Mouse (Mus musculus): ENCODE results near the gene Olfr796. TPM values are rescaled to one million over a fixed set of nuclear protein-coding genes. Genes with fewer than 3 reads are reported as not detected.

The Olfr796 gene
- total RNA-seq (2021), result not detected
- long read RNA-seq, experiment 1, result 0 reads
- long read RNA-seq, experiment 2, result 0 reads

DNA sequence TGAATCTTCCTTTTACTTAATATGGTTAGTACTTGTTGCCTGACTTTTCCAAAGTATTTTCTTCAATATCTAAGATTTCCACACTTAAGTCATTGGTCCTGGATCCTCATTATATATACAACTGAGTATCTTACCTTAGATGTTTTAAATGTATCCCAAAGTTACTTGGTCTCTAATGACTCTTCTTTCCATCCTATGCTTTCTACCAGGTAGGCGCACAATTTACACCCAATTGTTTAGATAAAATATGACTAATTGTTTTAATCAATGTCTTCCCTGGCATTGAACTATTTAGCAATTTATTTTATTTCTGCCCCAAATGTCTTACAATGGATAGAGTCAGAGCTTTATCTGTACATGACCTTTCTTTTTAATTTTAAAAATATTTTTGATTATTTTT, at the start of gene Olfr796:
Gene Olfr796, minus strand, starts transcription at position 101 of the 400 bp plus-strand sequence.
- DNase-seq, result no peak

GRCm38 (mm10) chr10:129657394-129657793, 45.0 kb upstream of the Olfr796 start, which contains the start of gene Olfr800:
Gene Olfr800, plus strand, starts transcription at chr10:129657694.
- DNase-seq, result no peak

- no peak for DNase-seq
Observed at GRCm38 (mm10) chr10:129651763-129652162, 39.4 kb upstream of the Olfr796 start.

DNA sequence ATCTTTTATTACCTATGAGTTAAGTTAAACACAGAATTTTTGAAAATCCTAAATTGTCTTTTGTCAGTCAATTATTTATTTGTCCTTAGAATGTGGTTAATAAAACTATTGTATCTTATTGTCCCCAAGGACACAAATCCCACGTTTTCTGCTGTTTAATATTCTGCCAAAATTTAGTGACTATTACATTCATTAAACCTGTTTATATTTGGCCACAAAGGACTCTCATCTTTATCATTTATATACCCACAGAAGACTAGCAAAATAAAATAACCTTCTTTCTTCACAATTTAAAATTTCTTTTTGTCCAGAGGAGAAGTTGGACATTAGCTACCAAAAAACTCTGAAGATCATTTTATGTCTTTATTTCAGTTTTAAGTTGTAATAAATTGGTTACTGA, 24.8 kb upstream of the Olfr796 start, which contains the start of gene Olfr799:
Gene Olfr799, plus strand, starts transcription at position 301 of the 400 bp plus-strand sequence.
- DNase-seq, result no peak

GRCm38 (mm10) chr10:129627834-129628233, 15.5 kb upstream of the Olfr796 start, which contains the start of gene Olfr798:
Gene Olfr798, minus strand, starts transcription at chr10:129627934.
- DNase-seq, result no peak

GRCm38 (mm10) chr10:129623251-129623650, 10.9 kb upstream of the Olfr796 start:
- DNase-seq, result no peak

DNA sequence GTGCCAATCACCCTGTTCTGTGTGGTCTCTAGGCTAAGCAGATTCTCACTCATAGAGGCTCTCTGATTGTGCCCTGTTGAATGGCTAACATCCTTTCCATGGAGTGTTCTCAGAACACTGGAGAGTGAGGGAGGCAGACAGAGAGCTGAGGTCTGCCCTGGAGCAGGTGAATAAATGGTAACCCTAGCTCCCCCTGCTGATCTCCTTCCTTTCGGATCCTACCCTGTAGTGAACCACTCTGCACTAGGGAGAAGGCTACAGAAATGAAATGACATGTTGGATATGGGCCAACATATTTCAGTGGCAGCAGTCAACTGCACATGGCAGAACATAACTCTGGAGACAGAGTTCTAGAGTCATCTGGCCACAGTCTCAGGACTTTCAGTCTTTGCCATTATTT, 9.4 kb upstream of the Olfr796 start:
- DNase-seq, result no peak

DNA sequence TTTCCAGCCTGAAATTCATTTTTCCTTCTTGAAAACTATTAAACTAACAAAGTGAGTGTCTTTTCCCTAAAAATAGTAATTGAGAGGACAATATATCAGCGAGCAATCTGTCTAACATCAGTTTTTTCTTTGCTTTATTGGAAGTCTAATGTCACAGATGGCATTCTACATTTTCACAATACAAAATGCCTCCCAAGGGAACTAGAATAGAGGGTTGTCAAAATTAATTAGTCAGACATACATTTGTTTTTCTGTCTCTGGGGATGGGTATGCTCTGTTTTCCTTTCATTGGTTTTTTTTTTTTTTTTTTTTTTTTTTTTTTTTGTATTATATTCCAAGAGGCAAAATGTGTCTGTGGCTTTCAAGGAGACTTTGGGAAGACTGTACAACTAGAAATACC, 35.3 kb downstream of the Olfr796 start:
- DNase-seq, result no peak

DNA sequence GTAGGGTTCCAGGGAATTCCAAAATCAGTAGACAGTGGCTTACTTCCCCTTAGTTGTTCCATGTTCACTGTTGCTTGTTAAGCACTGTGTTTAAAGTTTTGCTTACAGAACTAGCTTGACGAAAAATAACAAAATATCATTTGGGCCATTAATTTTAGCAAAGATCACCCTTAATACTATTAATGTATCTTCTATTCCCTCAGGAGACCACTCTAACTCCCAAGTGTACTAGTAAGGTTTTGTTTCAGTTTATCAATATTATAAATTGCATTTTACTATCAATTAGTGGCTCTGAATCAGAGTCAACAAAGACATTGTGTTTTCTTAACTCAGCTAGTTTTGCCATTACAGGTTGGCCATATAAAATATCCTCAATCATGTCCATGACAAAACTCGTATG, 45.0 kb downstream of the Olfr796 start, which contains the start of gene Olfr794:
Gene Olfr794, plus strand, starts transcription at position 301 of the 400 bp plus-strand sequence.
- no peak for DNase-seq

Small RNA genes lying within 50 kb of the gene (microRNA-seq; reads per million reads assigned to microRNA genes)
- 0 reads per million in 2 experiments for gene Gm23252 (ENCODE audit: borderline replicate concordance in 2 of 2)

Other genes starting within 250 kb of the Olfr796 start
- gene Olfr784, start 228.5 kb downstream of the Olfr796 start, total RNA-seq (2021), result not detected
- not detected for gene Olfr785, start 207.1 kb downstream of the Olfr796 start, total RNA-seq (2021)
- gene Olfr786, start 185.3 kb downstream of the Olfr796 start, total RNA-seq (2021), result not detected
- gene Olfr787, start 150.7 kb downstream of the Olfr796 start, total RNA-seq (2021), result not detected
- not detected for gene Olfr788, start 141.6 kb downstream of the Olfr796 start, total RNA-seq (2021)
- gene Olfr789, start 127.8 kb downstream of the Olfr796 start, total RNA-seq (2021), result not detected
- gene Olfr790, start 114.1 kb downstream of the Olfr796 start, total RNA-seq (2021), result not detected
- not detected for gene Olfr791, start 90.8 kb downstream of the Olfr796 start, total RNA-seq (2021)
- gene Olfr792, start 73.4 kb downstream of the Olfr796 start, total RNA-seq (2021), result not detected
- gene Olfr794, start 44.9 kb downstream of the Olfr796 start, total RNA-seq (2021), result not detected
- not detected for gene Olfr798, start 15.4 kb upstream of the Olfr796 start, total RNA-seq (2021)
- not detected for gene Olfr799, start 24.9 kb upstream of the Olfr796 start, total RNA-seq (2021)
- gene Olfr800, start 45.1 kb upstream of the Olfr796 start, total RNA-seq (2021), result not detected
- not detected for gene Olfr801, start 61.3 kb upstream of the Olfr796 start, total RNA-seq (2021)
- not detected for gene Olfr802, start 75.6 kb upstream of the Olfr796 start, total RNA-seq (2021)
- gene Olfr803, start 81.7 kb upstream of the Olfr796 start, total RNA-seq (2021), result not detected
- not detected for gene Olfr804, start 90.6 kb upstream of the Olfr796 start, total RNA-seq (2021)
- gene Olfr805, start 116.8 kb upstream of the Olfr796 start, total RNA-seq (2021), result not detected
- not detected for gene Olfr806, start 129.4 kb upstream of the Olfr796 start, total RNA-seq (2021)
- not detected for gene Olfr807, start 145.2 kb upstream of the Olfr796 start, total RNA-seq (2021)
- gene Olfr808, start 152.9 kb upstream of the Olfr796 start, total RNA-seq (2021), result not detected
- gene Olfr809, start 162.1 kb upstream of the Olfr796 start, total RNA-seq (2021), result not detected
- not detected for gene Olfr810, start 182.3 kb upstream of the Olfr796 start, total RNA-seq (2021)
- not detected for gene Olfr811, start 191.8 kb upstream of the Olfr796 start, total RNA-seq (2021)
- not detected for gene Olfr812, start 233.5 kb upstream of the Olfr796 start, total RNA-seq (2021)
- gene Olfr813, start 242.8 kb upstream of the Olfr796 start, total RNA-seq (2021), result not detected